Mouse (Mus musculus) kidney, embryonic 14.5 days (tissue): ENCODE measurements around the gene Nhlrc1. TPM values are rescaled to one million over a fixed set of nuclear protein-coding genes. Genes with fewer than 3 reads are reported as not detected.

ENCODE experiments used
- ATAC-seq: fragments of 200-750 bp; cut with Nextera tagmentation; 2 replicates; pipeline ENCODE4 v1.8.0; 2017; ENCODE audit warnings: moderate number of reproducible peaks, mild to moderate bottlenecking, moderate TSS enrichment, moderate library complexity; ENCODE audit not compliant: low FRiP score, low TSS enrichment
- H3K27ac ChIP-seq: fragments of 300-500 bp; sonication (generic); 2 replicates; pipeline ENCODE4 v1.5.1; 2014; ENCODE audit warnings: low read depth, mild to moderate bottlenecking, low read length, moderate library complexity, mixed read lengths
- H3K27me3 ChIP-seq: fragments of 300-500 bp; sonication (generic); 2 replicates; pipeline ENCODE4 v1.6.1; 2014; ENCODE audit warnings: mild to moderate bottlenecking, low read length; ENCODE audit not compliant: control insufficient read depth, insufficient read depth
- H3K36me3 ChIP-seq: fragments of 300-500 bp; sonication (generic); 2 replicates; pipeline ENCODE4 v1.6.1; 2014; ENCODE audit warnings: low read length, mixed read lengths; ENCODE audit not compliant: control insufficient read depth, insufficient read depth
- H3K4me1 ChIP-seq: fragments of 300-500 bp; sonication (generic); 2 replicates; pipeline ENCODE4 v1.6.1; 2014; ENCODE audit warnings: low read length, mixed read lengths; ENCODE audit not compliant: control insufficient read depth, insufficient read depth
- H3K4me2 ChIP-seq: fragments of 300-500 bp; sonication (generic); replicated peaks from 2 replicates; pipeline ENCODE4 v1.6.1; 2014; ENCODE audit warnings: low read depth, mild to moderate bottlenecking, low read length
- H3K4me3 ChIP-seq: fragments of 300-500 bp; sonication (generic); 2 replicates; pipeline ENCODE4 v1.5.1; 2014; ENCODE audit warnings: mild to moderate bottlenecking, low read length
- H3K9ac ChIP-seq: fragments of 300-500 bp; sonication (generic); 2 replicates; pipeline ENCODE4 v1.6.1; 2014; ENCODE audit warnings: low read depth, mild to moderate bottlenecking, low read length, moderate library complexity
- H3K9me3 ChIP-seq: fragments of 300-500 bp; sonication (generic); 2 replicates; pipeline ENCODE4 v1.6.1; 2016; ENCODE audit warnings: low read length; ENCODE audit not compliant: control insufficient read depth
- WGBS: fragments of 180-500 bp; shearing (Covaris S2); extraction: QIAGEN DNeasy Blood & Tissue Kit; methylation state at CpG from one replicate; pipeline ENCODE4 v1.1.7; 2014; 5-methylcytosine and 5-hydroxymethylcytosine counted together
- polyA plus RNA-seq: library from polyadenylated mRNA; unstranded; fragments of >200 nt; fragmentation: Nextera tagmentation; extraction: Ambion mirVana; gene quantifications from 2 replicates; pipeline ENCODE4 v1.2.1, GENCODE M21; 2014

The Nhlrc1 gene
- polyA plus RNA-seq, 1 experiment from 2014 or later = 3.1 TPM

GRCm38 (mm10) chr13:47019774-47020173 lies 5.1 kb upstream of the Nhlrc1 start:
- Histone ChIP-seq H3K9me3 (no peaks in the 10 kb centered on the region), H3K27ac (no peak overlapping the region), H3K4me2 (no peak overlapping the region), H3K4me3 (no peak overlapping the region), H3K4me1 (no peaks in the 10 kb centered on the region), H3K36me3 (no peaks in the 10 kb centered on the region), H3K27me3 (no peaks in the 10 kb centered on the region), H3K9ac (no peak overlapping the region)
- WGBS = 86% methylated on average over 7 of the region's 7 CpGs
- ATAC-seq = no peak

DNA sequence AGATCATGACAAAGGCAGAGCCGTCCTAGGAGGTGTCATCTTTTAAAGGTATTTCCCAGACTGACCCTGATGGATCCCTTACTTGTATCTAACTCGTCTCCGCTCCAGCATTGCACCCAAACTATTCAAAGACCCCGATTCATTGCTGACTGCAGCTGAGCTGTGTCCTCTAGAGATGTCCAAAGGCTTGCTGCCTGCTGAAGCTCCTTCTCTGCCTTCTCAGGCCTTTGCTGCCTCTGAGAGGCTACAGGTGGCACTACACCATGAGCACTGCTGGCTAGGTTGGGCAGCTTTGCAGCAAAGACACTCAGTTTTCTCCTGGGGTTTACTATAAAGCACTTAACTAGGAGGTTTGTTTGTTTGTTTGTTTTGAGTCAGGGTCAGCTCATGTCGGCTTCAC lies 2.6 kb upstream of the Nhlrc1 start:
- peak; percentile 77 for ATAC-seq

GRCm38 (mm10) chr13:47015195-47015501 lies 498 bp upstream of the Nhlrc1 start:
- H3K9me3 ChIP-seq = peaks cover 17% of the 10 kb centered on the region
- H3K4me2 ChIP-seq = peak overlapping the region; percentile 96
- peak overlapping the region; percentile 52; the same call in 1 of the 2 replicates for H3K4me3 ChIP-seq
- no peak overlapping the region for H3K27ac ChIP-seq
- WGBS = 53% methylated on average over 5 of the region's 5 CpGs
- H3K9ac ChIP-seq = no peak overlapping the region
- H3K4me1 ChIP-seq = no peaks in the 10 kb centered on the region
- H3K36me3 ChIP-seq = no peaks in the 10 kb centered on the region
- H3K27me3 ChIP-seq = no peaks in the 10 kb centered on the region; the same call in 1 of the 2 replicates
- ATAC-seq = no peak

More for the DNA sequence above, 2.6 kb upstream of the Nhlrc1 start:
- no peak overlapping the region for H3K4me2 ChIP-seq
- H3K27ac ChIP-seq = no peak overlapping the region
- no peak overlapping the region for H3K4me3 ChIP-seq
- no peaks in the 10 kb centered on the region; the same call in 1 of the 2 replicates for H3K27me3 ChIP-seq
- no peaks in the 10 kb centered on the region for H3K36me3 ChIP-seq
- no peak overlapping the region for H3K9ac ChIP-seq
- no peaks in the 10 kb centered on the region for H3K4me1 ChIP-seq
- 38% methylated on average over 5 of the region's 5 CpGs for WGBS
- H3K9me3 ChIP-seq = 0 out of 2 replicates have a peak, but pooled peaks cover 4% of the 10 kb centered on the region

GRCm38 (mm10) chr13:47013740-47014139 lies 910 bp downstream of the Nhlrc1 start:
- no peak overlapping the region for H3K9ac ChIP-seq
- ATAC-seq = 0 out of 2 replicates have a peak, but pooled peaks have one; percentile 8
- no peaks in the 10 kb centered on the region for H3K36me3 ChIP-seq
- H3K9me3 ChIP-seq = peaks cover 22% of the 10 kb centered on the region
- peak overlapping the region; percentile 96 for H3K4me2 ChIP-seq
- 61% methylated on average over 10 of the region's 10 CpGs for WGBS
- H3K4me1 ChIP-seq = no peaks in the 10 kb centered on the region
- peak overlapping the region; percentile 52 for H3K4me3 ChIP-seq
- no peak overlapping the region for H3K27ac ChIP-seq
- H3K27me3 ChIP-seq = no peaks in the 10 kb centered on the region; the same call in 1 of the 2 replicates

GRCm38 (mm10) chr13:47001590-47001989 lies 13.1 kb downstream of the Nhlrc1 start:
- H3K4me3 ChIP-seq = no peak overlapping the region
- no peaks in the 10 kb centered on the region for H3K4me1 ChIP-seq
- no peak overlapping the region for H3K27ac ChIP-seq
- ATAC-seq = no peak
- H3K9ac ChIP-seq = no peak overlapping the region
- no peaks in the 10 kb centered on the region for H3K9me3 ChIP-seq
- H3K27me3 ChIP-seq = no peaks in the 10 kb centered on the region
- 87% methylated on average over 4 of the region's 4 CpGs for WGBS
- no peak overlapping the region for H3K4me2 ChIP-seq
- no peaks in the 10 kb centered on the region for H3K36me3 ChIP-seq

DNA sequence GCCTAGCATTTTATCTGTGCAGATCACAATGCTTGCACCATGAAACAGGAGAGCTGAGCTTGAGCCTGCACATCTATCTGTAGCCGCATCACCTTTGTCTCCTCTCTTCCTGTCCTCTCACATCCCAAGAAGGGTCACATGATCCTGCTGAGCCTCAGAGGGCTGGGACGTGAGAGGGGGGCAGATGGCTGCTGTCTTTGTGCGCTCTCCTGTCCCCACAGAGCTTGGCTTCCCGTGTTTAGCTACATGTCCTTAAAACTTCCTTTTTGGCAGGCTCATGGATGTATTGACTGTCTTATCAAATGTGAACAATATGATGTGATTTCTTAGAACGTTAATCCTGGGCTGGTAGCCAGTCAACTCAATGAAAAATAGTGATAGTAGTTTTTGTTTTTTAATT lies 15.2 kb downstream of the Nhlrc1 start:
- 60% methylated on average over 5 of the region's 5 CpGs for WGBS
- no peaks in the 10 kb centered on the region for H3K4me1 ChIP-seq
- no peak overlapping the region for H3K9ac ChIP-seq
- ATAC-seq = no peak
- H3K4me2 ChIP-seq = no peak overlapping the region
- H3K9me3 ChIP-seq = no peaks in the 10 kb centered on the region
- H3K4me3 ChIP-seq = no peak overlapping the region
- H3K27me3 ChIP-seq = no peaks in the 10 kb centered on the region
- H3K36me3 ChIP-seq = no peaks in the 10 kb centered on the region
- H3K27ac ChIP-seq = no peak overlapping the region

DNA sequence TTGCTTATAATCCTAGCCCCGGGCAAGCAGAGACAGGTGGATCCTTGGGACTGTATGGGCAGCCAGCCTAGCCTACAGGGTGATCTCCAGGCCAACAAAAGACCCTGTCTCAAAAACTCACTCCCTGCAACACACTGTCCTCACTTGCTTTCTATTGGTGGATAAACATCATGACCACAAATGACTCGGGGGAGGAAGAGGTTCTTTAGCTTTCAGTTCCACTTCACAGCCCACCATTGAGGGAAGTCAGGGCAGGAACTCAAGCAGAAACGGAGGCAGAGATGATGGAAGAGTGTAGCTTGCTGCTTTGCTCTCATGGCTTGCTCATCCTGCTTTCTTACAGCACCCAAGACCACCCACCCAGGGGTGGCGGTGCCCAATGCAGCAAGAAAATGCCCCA lies 17.3 kb downstream of the Nhlrc1 start:
- ATAC-seq = no peak
- Histone ChIP-seq H3K36me3 (no peaks in the 10 kb centered on the region), H3K27me3 (no peaks in the 10 kb centered on the region), H3K27ac (no peak overlapping the region), H3K4me3 (no peak overlapping the region), H3K9me3 (no peaks in the 10 kb centered on the region), H3K4me2 (no peak overlapping the region), H3K4me1 (no peaks in the 10 kb centered on the region), H3K9ac (no peak overlapping the region)
- WGBS = 65% methylated on average over 4 of the region's 4 CpGs

DNA sequence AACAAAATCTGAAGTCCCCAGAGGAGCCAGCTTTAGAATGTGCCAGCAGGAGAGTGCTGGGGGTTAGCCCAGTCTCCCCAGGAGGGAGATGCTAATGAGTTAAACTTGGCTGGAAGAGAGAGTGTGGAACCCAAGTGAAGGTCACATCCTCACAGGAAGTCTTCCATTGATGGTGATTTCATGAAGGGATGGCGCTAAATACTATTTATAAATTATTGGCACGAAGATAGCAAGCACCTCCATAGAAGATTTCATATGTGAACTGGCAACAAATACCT lies 21.4 kb downstream of the Nhlrc1 start:
- Histone ChIP-seq H3K4me2 (no peak overlapping the region), H3K4me1 (no peaks in the 10 kb centered on the region), H3K9me3 (no peaks in the 10 kb centered on the region), H3K27ac (no peak overlapping the region), H3K27me3 (no peaks in the 10 kb centered on the region), H3K9ac (no peak overlapping the region), H3K4me3 (no peak overlapping the region), H3K36me3 (no peaks in the 10 kb centered on the region)
- WGBS = 78% methylated on average over 2 of the region's 2 CpGs
- ATAC-seq = no peak

- Histone ChIP-seq H3K27me3 (no peaks in the 10 kb centered on the region), H3K9me3 (no peaks in the 10 kb centered on the region), H3K4me3 (no peak overlapping the region), H3K27ac (no peak overlapping the region), H3K36me3 (no peaks in the 10 kb centered on the region), H3K9ac (no peak overlapping the region), H3K4me1 (no peaks in the 10 kb centered on the region), H3K4me2 (no peak overlapping the region)
- ATAC-seq = no peak
- WGBS = 82% methylated on average over 7 of the region's 7 CpGs
These were observed 22.0 kb downstream of the Nhlrc1 start for GRCm38 (mm10) chr13:46992516-46993273.
